Mouse (Mus musculus): ENCODE results near the gene Cpb2. TPM values are rescaled to one million over a fixed set of nuclear protein-coding genes. Genes with fewer than 3 reads are reported as not detected.

Gene Cpb2
- 68.2 and 89.7 TPM in 2 replicates for polyA plus RNA-seq (2015; fragmentation: Nextera tagmentation; extraction: Ambion mirVana)

- ATAC-seq (ENCODE audit: low read depth) = peak; percentile 52
- peak within 1 kb of the TSS; percentile 32; the same call in 1 of the 2 replicates for H3K4me2 ChIP-seq
Measured at GRCm38 (mm10) chr14:75242087-75242486, at the start of gene Cpb2. Gene Cpb2, plus strand, starts transcription at chr14:75242287.

GRCm38 (mm10) chr14:75192427-75192826 is 49.7 kb upstream of the Cpb2 start:
- no peak for DNase-seq
- Histone ChIP-seq H3K9ac (no peak overlapping the region), H3K4me3 (replicated peaks) (no peak overlapping the region), H3K4me1 (replicated peaks) (peaks cover 14% of the 10 kb centered on the region), H3K36me3 (no peaks in the 10 kb centered on the region), H3K4me2 (no peak overlapping the region), H3K27me3 (no peaks in the 10 kb centered on the region), H3K27ac (no peak overlapping the region), H3K9me3 (replicated peaks) (no peaks in the 10 kb centered on the region)
- ATAC-seq (ENCODE audit: low read depth) = no peak
- WGBS (ENCODE audit: insufficient replicate concordance) = 79% methylated on average over 10 of the region's 10 CpGs

More at GRCm38 (mm10) chr14:75242087-75242486, at the start of gene Cpb2:
- no peak for DNase-seq
- no peaks in the 10 kb centered on the region for H3K36me3 ChIP-seq
- peak within 1 kb of the TSS; percentile 54; the same call in 1 of the 2 replicates for H3K27ac ChIP-seq
- 70% methylated on average over 5 of the region's 5 CpGs for WGBS (ENCODE audit: insufficient replicate concordance)
- H3K27me3 ChIP-seq = no peaks in the 10 kb centered on the region
- H3K4me1 ChIP-seq (replicated peaks) = peaks cover 19% of the 10 kb centered on the region
- peak within 1 kb of the TSS; percentile 25 for H3K4me3 ChIP-seq (replicated peaks)
- no peaks in the 10 kb centered on the region for H3K9me3 ChIP-seq (replicated peaks)
- 0 out of 2 replicates have a peak within 1 kb of the TSS, but pooled peaks have one; percentile 6 for H3K9ac ChIP-seq

GRCm38 (mm10) chr14:75192858-75193257 is 49.2 kb upstream of the Cpb2 start:
- H3K4me2 ChIP-seq = no peak overlapping the region
- DNase-seq = no peak
- no peaks in the 10 kb centered on the region for H3K36me3 ChIP-seq
- H3K9me3 ChIP-seq (replicated peaks) = no peaks in the 10 kb centered on the region
- no peak for ATAC-seq (ENCODE audit: low read depth)
- H3K9ac ChIP-seq = no peak overlapping the region
- peaks cover 14% of the 10 kb centered on the region for H3K4me1 ChIP-seq (replicated peaks)
- H3K27me3 ChIP-seq = no peaks in the 10 kb centered on the region
- no peak overlapping the region for H3K27ac ChIP-seq
- H3K4me3 ChIP-seq (replicated peaks) = no peak overlapping the region
- WGBS (ENCODE audit: insufficient replicate concordance) = 71% methylated on average over 10 of the region's 10 CpGs

GRCm38 (mm10) chr14:75195530-75195929 is 46.6 kb upstream of the Cpb2 start:
- H3K36me3 ChIP-seq = peaks cover 6% of the 10 kb centered on the region; the same call in 1 of the 2 replicates
- no peaks in the 10 kb centered on the region for H3K27me3 ChIP-seq
- 0 out of 2 replicates have a peak overlapping the region, but pooled peaks have one; percentile 16 for H3K27ac ChIP-seq
- H3K9me3 ChIP-seq (replicated peaks) = no peaks in the 10 kb centered on the region
- H3K4me3 ChIP-seq (replicated peaks) = no peak overlapping the region
- no peak overlapping the region for H3K9ac ChIP-seq
- 78% methylated on average over 5 of the region's 5 CpGs for WGBS (ENCODE audit: insufficient replicate concordance)
- no peak for ATAC-seq (ENCODE audit: low read depth)
- peaks cover 17% of the 10 kb centered on the region for H3K4me1 ChIP-seq (replicated peaks)
- no peak overlapping the region for H3K4me2 ChIP-seq
- no peak for DNase-seq

GRCm38 (mm10) chr14:75197027-75197426 is 45.1 kb upstream of the Cpb2 start:
- no peak overlapping the region for H3K27ac ChIP-seq
- no peak overlapping the region for H3K4me2 ChIP-seq
- H3K9me3 ChIP-seq (replicated peaks) = no peaks in the 10 kb centered on the region
- DNase-seq = peak; percentile 53
- WGBS (ENCODE audit: insufficient replicate concordance) = 35% methylated on average over 5 of the region's 5 CpGs
- H3K4me3 ChIP-seq (replicated peaks) = no peak overlapping the region
- H3K4me1 ChIP-seq (replicated peaks) = peaks cover 17% of the 10 kb centered on the region
- ATAC-seq (ENCODE audit: low read depth) = no peak
- H3K9ac ChIP-seq = no peak overlapping the region
- H3K36me3 ChIP-seq = peaks cover 6% of the 10 kb centered on the region; the same call in 1 of the 2 replicates
- no peaks in the 10 kb centered on the region for H3K27me3 ChIP-seq

- Histone ChIP-seq H3K36me3 (peaks cover 6% of the 10 kb centered on the region; the same call in 1 of the 2 replicates), H3K9me3 (replicated peaks) (no peaks in the 10 kb centered on the region), H3K27ac (no peak overlapping the region), H3K4me3 (replicated peaks) (no peak overlapping the region), H3K4me1 (replicated peaks) (peaks cover 17% of the 10 kb centered on the region), H3K9ac (no peak overlapping the region), H3K27me3 (no peaks in the 10 kb centered on the region), H3K4me2 (no peak overlapping the region)
- ATAC-seq (ENCODE audit: low read depth) (peak; percentile 78), DNase-seq (peak; percentile 49)
- WGBS (ENCODE audit: insufficient replicate concordance) = 9% methylated on average over 7 of the region's 7 CpGs
Measured at GRCm38 (mm10) chr14:75197660-75198059, 44.4 kb upstream of the Cpb2 start.

- WGBS (ENCODE audit: insufficient replicate concordance) = 72% methylated on average over 6 of the region's 6 CpGs
- no peak for DNase-seq
- H3K9me3 ChIP-seq (replicated peaks) = no peaks in the 10 kb centered on the region
- H3K9ac ChIP-seq = no peak overlapping the region
- no peaks in the 10 kb centered on the region for H3K27me3 ChIP-seq
- H3K4me3 ChIP-seq (replicated peaks) = no peak overlapping the region
- no peaks in the 10 kb centered on the region for H3K4me1 ChIP-seq (replicated peaks)
- no peak overlapping the region for H3K4me2 ChIP-seq
- no peaks in the 10 kb centered on the region for H3K36me3 ChIP-seq
- H3K27ac ChIP-seq = no peak overlapping the region
- no peak for ATAC-seq (ENCODE audit: low read depth)
Measured at GRCm38 (mm10) chr14:75205363-75206051, 36.6 kb upstream of the Cpb2 start.

- Histone ChIP-seq H3K4me3 (replicated peaks) (no peak overlapping the region), H3K9ac (no peak overlapping the region), H3K4me2 (no peak overlapping the region), H3K4me1 (replicated peaks) (no peaks in the 10 kb centered on the region), H3K36me3 (no peaks in the 10 kb centered on the region), H3K27ac (no peak overlapping the region), H3K27me3 (no peaks in the 10 kb centered on the region), H3K9me3 (replicated peaks) (no peaks in the 10 kb centered on the region)
- no peak for ATAC-seq (ENCODE audit: low read depth)
- WGBS (ENCODE audit: insufficient replicate concordance) = 81% methylated on average over 4 of the region's 4 CpGs
- DNase-seq = no peak
Measured at GRCm38 (mm10) chr14:75206307-75206706, 35.8 kb upstream of the Cpb2 start.

GRCm38 (mm10) chr14:75208572-75209151 is 33.4 kb upstream of the Cpb2 start:
- Histone ChIP-seq H3K27ac (no peak overlapping the region), H3K4me2 (no peak overlapping the region), H3K9me3 (replicated peaks) (no peaks in the 10 kb centered on the region), H3K27me3 (no peaks in the 10 kb centered on the region), H3K4me1 (replicated peaks) (no peaks in the 10 kb centered on the region), H3K9ac (no peak overlapping the region), H3K4me3 (replicated peaks) (no peak overlapping the region), H3K36me3 (no peaks in the 10 kb centered on the region)
- 67% methylated on average over 6 of the region's 6 CpGs for WGBS (ENCODE audit: insufficient replicate concordance)
- ATAC-seq (ENCODE audit: low read depth) = no peak
- DNase-seq = no peak

GRCm38 (mm10) chr14:75213752-75214151 is 28.3 kb upstream of the Cpb2 start:
- WGBS (ENCODE audit: insufficient replicate concordance) = 84% methylated on average over 11 of the region's 11 CpGs
- DNase-seq (no peak), ATAC-seq (ENCODE audit: low read depth) (no peak)
- Histone ChIP-seq H3K4me1 (replicated peaks) (no peaks in the 10 kb centered on the region), H3K4me3 (replicated peaks) (no peak overlapping the region), H3K27me3 (no peaks in the 10 kb centered on the region), H3K9ac (no peak overlapping the region), H3K9me3 (replicated peaks) (no peaks in the 10 kb centered on the region), H3K36me3 (no peaks in the 10 kb centered on the region), H3K4me2 (no peak overlapping the region), H3K27ac (no peak overlapping the region)

GRCm38 (mm10) chr14:75218843-75219242 is 23.2 kb upstream of the Cpb2 start:
- no peaks in the 10 kb centered on the region for H3K27me3 ChIP-seq
- ATAC-seq (ENCODE audit: low read depth) = no peak
- H3K4me1 ChIP-seq (replicated peaks) = peaks cover 8% of the 10 kb centered on the region
- H3K36me3 ChIP-seq = no peaks in the 10 kb centered on the region
- H3K9me3 ChIP-seq (replicated peaks) = no peaks in the 10 kb centered on the region
- WGBS (ENCODE audit: insufficient replicate concordance) = 79% methylated on average over 2 of the region's 2 CpGs
- no peak overlapping the region for H3K9ac ChIP-seq
- no peak overlapping the region for H3K27ac ChIP-seq
- H3K4me2 ChIP-seq = no peak overlapping the region
- no peak for DNase-seq
- no peak overlapping the region for H3K4me3 ChIP-seq (replicated peaks)

Data from liver, embryonic 13.5 days (tissue).